Mouse (Mus musculus) heart, adult 2 months (tissue): ENCODE data around the gene Hdac4. TPM values are rescaled to one million over a fixed set of nuclear protein-coding genes. Genes with fewer than 3 reads are reported as not detected.

Source experiments
- DNase-seq, 2 experiments: peaks; one replicate each; pipeline ENCODE4 v3.0.0; 2021
- H3K27ac ChIP-seq: fragments of 200-600 bp; 2 replicates; pipeline ENCODE4 v1.8.1; 2022
- H3K27me3 ChIP-seq: fragments of 200-500 bp; 2 replicates; pipeline ENCODE4 v1.6.1; 2012; ENCODE audit warnings: mild to moderate bottlenecking, low read length, inconsistent platforms, mixed read lengths; ENCODE audit not compliant: control insufficient read depth, insufficient read depth
- H3K36me3 ChIP-seq: fragments of 200-500 bp; 2 replicates; pipeline ENCODE4 v1.6.1; 2012; ENCODE audit warnings: low read length, inconsistent platforms; ENCODE audit not compliant: control insufficient read depth, insufficient read depth
- H3K4me1 ChIP-seq: fragments of 200-500 bp; 2 replicates; pipeline ENCODE4 v1.6.1; 2011; ENCODE audit warnings: low read length; ENCODE audit not compliant: control insufficient read depth, insufficient read depth
- H3K4me3 ChIP-seq: fragments of 200-600 bp; 2 replicates; pipeline ENCODE4 v1.8.1; 2022
- H3K79me2 ChIP-seq: fragments of 200-500 bp; replicated peaks from 2 replicates; pipeline ENCODE4 v1.6.1; 2012; ENCODE audit warnings: mild to moderate bottlenecking, inconsistent platforms, low read length, moderate library complexity, mixed read lengths; ENCODE audit not compliant: control insufficient read depth, insufficient read depth
- H3K9ac ChIP-seq: fragments of 200-500 bp; 2 replicates; pipeline ENCODE4 v1.6.1; 2012; ENCODE audit warnings: low read depth, mild to moderate bottlenecking, control low read depth, inconsistent platforms, low read length, mixed read lengths
- CTCF ChIP-seq: fragments of 200-600 bp; IDR thresholded peaks from 2 replicates; pipeline ENCODE4 v1.8.1; 2022; ENCODE audit warnings: antibody characterized with exemption, mild to moderate bottlenecking, moderate library complexity
- EP300 ChIP-seq: fragments of 200-500 bp; IDR thresholded peaks from 2 replicates; pipeline ENCODE4 v1.6.1; 2011; ENCODE audit warnings: low read depth, low read length, control low read depth; ENCODE audit not compliant: insufficient read depth
- POLR2A ChIP-seq: fragments of 200-500 bp; IDR thresholded peaks from 2 replicates; pipeline ENCODE4 v1.6.1; 2011; ENCODE audit warnings: mild to moderate bottlenecking, low read depth, low read length, control low read depth; ENCODE audit not compliant: insufficient read depth
- WGBS: fragments of 180-500 bp; shearing (Covaris S2); methylation state at CpG from one replicate; pipeline ENCODE4 v1.1.7; 2018; 5-methylcytosine and 5-hydroxymethylcytosine counted together
- intact Hi-C: fragments of 180-260 bp; cut with DNase I; formaldehyde crosslinking; loops from one replicate; pipeline ENCODE4 v1.15.1; 2025
- polyA plus RNA-seq: library from polyadenylated mRNA; depleted of rRNA; stranded (reverse); fragments of >200 nt; gene quantifications from 2 replicates; pipeline ENCODE4 v1.2.3, GENCODE M21; 2012
- total RNA-seq, 2 experiments: library from RNA; stranded (reverse); gene quantifications; 2 replicates each; pipeline ENCODE4 v1.2.3; 2021

Gene Hdac4
- total and polyA plus RNA-seq, 3 experiments: 15.6 to 45.1 (median 41.3) TPM

DNA sequence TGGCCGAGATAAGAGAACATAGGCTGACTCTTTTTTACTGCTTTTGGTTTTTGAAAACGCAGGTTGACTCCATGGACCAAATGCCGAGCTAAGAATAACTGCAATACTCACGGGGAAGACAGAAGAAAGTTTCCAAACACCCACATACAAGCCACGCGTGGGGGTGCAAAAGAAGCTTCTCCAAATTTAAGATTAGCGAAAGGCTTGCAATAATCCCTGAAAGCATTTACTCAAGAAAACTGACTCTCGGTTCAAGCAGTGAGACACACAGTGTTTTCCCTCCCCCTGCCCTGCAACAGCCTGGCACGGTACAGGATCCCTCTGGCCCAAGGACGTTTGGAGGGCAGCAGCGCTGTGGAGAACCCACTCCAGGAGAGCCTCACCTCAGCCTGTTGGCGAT is 315.3 kb downstream of the Hdac4 start:
- no peaks in the 10 kb centered on the region for H3K27me3 ChIP-seq
- H3K27ac ChIP-seq: no peak overlapping the region
- no peak for DNase-seq
- WGBS: 79% methylated on average over 12 of the region's 12 CpGs
- no peaks in the 10 kb centered on the region for H3K79me2 ChIP-seq
- intact Hi-C loops: no loop called here
- H3K4me1 ChIP-seq: peaks cover 2% of the 10 kb centered on the region; the same call in 1 of the 2 replicates
- H3K36me3 ChIP-seq: no peaks in the 10 kb centered on the region
- TF ChIP-seq EP300 (no peak), CTCF (no peak), POLR2A (no peak)
- no peak overlapping the region for H3K9ac ChIP-seq
- no peak overlapping the region for H3K4me3 ChIP-seq
